Mouse (Mus musculus): ENCODE data around the gene 1700016K19Rik.

DNA sequence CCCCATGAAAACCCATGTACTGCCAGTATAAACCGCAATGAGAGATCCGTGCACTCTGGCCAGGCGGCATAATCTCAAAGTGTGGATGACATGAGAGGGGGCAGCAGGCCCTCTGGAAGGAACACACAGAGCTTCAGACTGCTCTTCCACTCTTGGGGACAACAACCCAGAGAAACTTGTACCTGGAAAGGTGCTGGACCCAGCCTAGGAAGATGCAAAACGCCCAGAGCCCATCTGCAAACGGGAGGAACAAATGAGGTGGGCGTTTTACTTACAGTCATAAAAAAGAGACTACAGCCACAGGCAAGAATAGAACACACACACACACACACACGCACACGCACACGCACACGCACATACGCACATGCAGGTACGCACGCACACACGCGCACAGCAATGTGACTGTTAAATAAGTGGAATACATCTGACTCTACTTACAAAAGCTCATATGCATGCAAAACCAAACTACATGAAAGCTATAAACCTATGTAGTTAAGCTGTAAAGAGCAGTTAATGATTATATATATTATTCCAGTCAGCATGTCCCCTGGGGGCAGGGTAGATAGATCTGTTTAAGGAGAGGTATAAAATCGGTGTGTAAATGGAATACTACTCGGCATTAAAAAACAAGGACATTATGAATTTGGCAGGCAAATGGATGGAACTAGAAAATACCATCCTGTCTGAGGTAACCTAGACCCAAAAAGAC lies 42.4 kb upstream of the 1700016K19Rik start:
- TF ChIP-seq CTCF (IDR thresholded peaks at IDR 0.05; ENCODE audit: low read depth, low read length) (no peak), POLR2A (IDR thresholded peaks at IDR 0.05; ENCODE audit: extremely low read depth, insufficient read depth, low read length) (no peak)

Measured in liver, adult 2 months (tissue).